Comparison of ENCODE assay signal across 8 mouse cellular contexts in genomic region chr2:166031120-166031929, GRCm38 (mm10). TPM values are rescaled to one million over a fixed set of nuclear protein-coding genes. Genes with fewer than 3 reads are reported as not detected.
DNase-seq lines count a peak whose midpoint lies in the region; ATAC-seq and TF ChIP-seq lines count a peak whose summit lies in the region.

No protein-coding gene starts in this region.

- DNase-seq in ES-CJ7 (ENCODE audit: low read depth, low spot score): peak; percentile 78
- peak; percentile 37 to 40 for DNase-seq in gastrocnemius, adult 8-10 months (ENCODE audit: low spot score in 2 of 2)
- peak; percentile 60 for DNase-seq in hindbrain, postnatal 0 days (ENCODE audit: low spot score)
- peak; percentile 94 for DNase-seq in liver, adult 2 months (ENCODE audit: extremely low read depth, low read depth, low spot score)
- peak; percentile 67 for DNase-seq in midbrain, postnatal 0 days (ENCODE audit: low spot score)
- peak; percentile 25 to 47 for DNase-seq in thymus, adult 18-20 months
- DNase-seq in layer of hippocampus, adult 9-10 months (ENCODE audit: low spot score): no peak

- 9% methylated on average over 7 of the region's 7 CpGs for WGBS in bone marrow, adult 2 months
- WGBS in hindbrain, postnatal 0 days: 31% methylated on average over 7 of the region's 7 CpGs
- WGBS in liver, adult 2 months: 3% methylated on average over 7 of the region's 7 CpGs
- 36% methylated on average over 7 of the region's 7 CpGs for WGBS in midbrain, postnatal 0 days

- H3K9ac ChIP-seq in hindbrain, postnatal 0 days (replicated peaks; ENCODE audit: low read length): peak overlapping the region; percentile 21; the same call in 1 of the 2 replicates
- H3K9ac ChIP-seq in liver, adult 2 months (ENCODE audit: low read depth, low read length): peak overlapping the region; percentile 20
- H3K9ac ChIP-seq in midbrain, postnatal 0 days (replicated peaks; ENCODE audit: low read length, poor library complexity, severe bottlenecking): no peak overlapping the region

- H3K4me3 ChIP-seq in bone marrow, adult 2 months (replicated peaks; ENCODE audit: control insufficient read depth, low read depth, low read length): peak overlapping the region; percentile 55
- peak overlapping the region; percentile 4; the same call in 1 of the 2 replicates for H3K4me3 ChIP-seq in hindbrain, postnatal 0 days (ENCODE audit: low read length)
- H3K4me3 ChIP-seq in liver, adult 2 months (ENCODE audit: insufficient read depth, low read depth, low read length): no peak overlapping the region; the same call in 1 of the 2 replicates
- no peak overlapping the region for H3K4me3 ChIP-seq in midbrain, postnatal 0 days (ENCODE audit: low read depth, low read length)

- no peaks in the 10 kb centered on the region for H3K9me3 ChIP-seq in hindbrain, postnatal 0 days (ENCODE audit: low read length)
- no peaks in the 10 kb centered on the region for H3K9me3 ChIP-seq in midbrain, postnatal 0 days (ENCODE audit: low read length)

- H3K4me2 ChIP-seq in hindbrain, postnatal 0 days (ENCODE audit: low read depth, low read length): peak overlapping the region; percentile 48
- H3K4me2 ChIP-seq in midbrain, postnatal 0 days (ENCODE audit: low read depth, low read length, poor library complexity, severe bottlenecking): peak overlapping the region; percentile 36

- no peaks in the 10 kb centered on the region for H3K27me3 ChIP-seq in hindbrain, postnatal 0 days (ENCODE audit: insufficient read depth, low read length)
- H3K27me3 ChIP-seq in liver, adult 2 months (ENCODE audit: control insufficient read depth, insufficient read depth, low read length): no peaks in the 10 kb centered on the region
- no peaks in the 10 kb centered on the region for H3K27me3 ChIP-seq in midbrain, postnatal 0 days (ENCODE audit: insufficient read depth, low read length)

- peak overlapping the region; percentile 58 for H3K27ac ChIP-seq in bone marrow, adult 2 months (ENCODE audit: control insufficient read depth, insufficient read depth, low read depth, low read length, poor library complexity)
- peak overlapping the region; percentile 32; the same call in 1 of the 2 replicates for H3K27ac ChIP-seq in hindbrain, postnatal 0 days
- H3K27ac ChIP-seq in liver, adult 2 months (replicated peaks; ENCODE audit: insufficient read depth, low read depth, low read length): peak overlapping the region; percentile 83
- peak overlapping the region; percentile 18; the same call in 1 of the 2 replicates for H3K27ac ChIP-seq in midbrain, postnatal 0 days (ENCODE audit: low read depth, low read length)

- TF ChIP-seq POLR2A in bone marrow, adult 2 months (IDR thresholded peaks at IDR 0.05; ENCODE audit: borderline replicate concordance, control insufficient read depth, low read depth, low read length): no peak
- TF ChIP-seq POLR2A in liver, adult 2 months (IDR thresholded peaks at IDR 0.05; ENCODE audit: extremely low read depth, insufficient read depth, low read length): no peak

- ATAC-seq in hindbrain, postnatal 0 days: peak; percentile 77; the same call in 1 of the 2 replicates
- no peak for ATAC-seq in midbrain, postnatal 0 days (ENCODE audit: low FRiP score)

- H3K4me1 ChIP-seq in bone marrow, adult 2 months (ENCODE audit: control insufficient read depth, insufficient read depth, low read length): peaks cover 2% of the 10 kb centered on the region
- peaks cover 6% of the 10 kb centered on the region; the same call in 1 of the 2 replicates for H3K4me1 ChIP-seq in hindbrain, postnatal 0 days (ENCODE audit: insufficient read depth, low read length)
- peaks cover 33% of the 10 kb centered on the region for H3K4me1 ChIP-seq in liver, adult 2 months (ENCODE audit: control insufficient read depth, insufficient read depth, low read length)
- peaks cover 12% of the 10 kb centered on the region for H3K4me1 ChIP-seq in midbrain, postnatal 0 days (ENCODE audit: insufficient read depth, low read length)

- no peaks in the 10 kb centered on the region for H3K36me3 ChIP-seq in hindbrain, postnatal 0 days (ENCODE audit: insufficient read depth, low read length)
- no peaks in the 10 kb centered on the region for H3K36me3 ChIP-seq in liver, adult 2 months (ENCODE audit: control insufficient read depth, insufficient read depth, low read length)
- H3K36me3 ChIP-seq in midbrain, postnatal 0 days (ENCODE audit: insufficient read depth, low read length): no peaks in the 10 kb centered on the region

- no peak for TF ChIP-seq CTCF in bone marrow, adult 2 months (IDR thresholded peaks at IDR 0.05; ENCODE audit: control insufficient read depth, insufficient read depth, low read length)
- no peak for TF ChIP-seq CTCF in hindbrain, postnatal 0 days (IDR thresholded peaks at IDR 0.05; ENCODE audit: low read depth)
- TF ChIP-seq CTCF in liver, adult 2 months (IDR thresholded peaks at IDR 0.05; ENCODE audit: low read depth, low read length): no peak
- no peak for TF ChIP-seq CTCF in midbrain, postnatal 0 days (IDR thresholded peaks at IDR 0.05)

- peaks cover 24% of the 10 kb centered on the region; the same call in 1 of the 2 replicates for H3K79me2 ChIP-seq in liver, adult 2 months (ENCODE audit: control insufficient read depth, insufficient read depth, low read length)

RNA-seq across cellular contexts. Expression of gene Ncoa3, which starts 38.9 kb away (rescaled TPM):
- polyA plus RNA-seq in bone marrow, adult 2 months (2011; ENCODE audit: insufficient read depth, insufficient read length, low replicate concordance, missing spikeins): 12.5 and 25.2 TPM in 2 replicates
- 10 to 100 TPM; 12.1 to 18.8 (median 16.0) TPM for total RNA-seq in gastrocnemius, adult 8-10 months (2022)
- 28.3 and 29.2 TPM in 2 replicates for total RNA-seq in hindbrain, postnatal 0 days (2014; rRNA removed)
- polyA plus RNA-seq in hindbrain, postnatal 0 days (2015; fragmentation: Nextera tagmentation; extraction: Ambion mirVana): 10.7 and 10.8 TPM in 2 replicates
- total RNA-seq in liver, adult 2 months (2014; rRNA removed): 11.5 and 14.8 TPM in 2 replicates
- 8.2 and 13.6 TPM in 2 replicates for polyA plus RNA-seq in liver, adult 2 months (2012; rRNA removed)
- total RNA-seq in midbrain, postnatal 0 days (2014; rRNA removed): 40.8 and 40.9 TPM in 2 replicates
- polyA plus RNA-seq in midbrain, postnatal 0 days (2015; fragmentation: Nextera tagmentation; extraction: Ambion mirVana): 12.6 and 14.9 TPM in 2 replicates

Comparison
In these comparisons a context has a peak if more than half of its experiments do, and no peak if none do; other contexts are left out.
1. H3K27ac ChIP-seq: peak in every context shown above with its lines; median percentile 83 in liver, adult 2 months; 58 in bone marrow, adult 2 months; 32 in hindbrain, postnatal 0 days; 18 in midbrain, postnatal 0 days.
2. H3K4me3 ChIP-seq: peak in bone marrow, adult 2 months (single experiment) and hindbrain, postnatal 0 days (single experiment); none in liver, adult 2 months (single experiment) and midbrain, postnatal 0 days (single experiment).